In genomic region chr7:114299247-114299646, GRCm38 (mm10) we compare ENCODE assay signal across 23 mouse cellular contexts. TPM values are rescaled to one million over a fixed set of nuclear protein-coding genes. Genes with fewer than 3 reads are reported as not detected.
DNase-seq lines count a peak whose midpoint lies in the region; ATAC-seq and TF ChIP-seq lines count a peak whose summit lies in the region.
"Had no signal": no experiment of that assay in that cellular context is flagged by ENCODE, and none has a peak within 500 bp of the region (broad histone marks: within the 10 kb centered on the region; RNA-seq: fewer than 3 reads in every experiment).

No protein-coding gene starts in this region.

- no peak for TF ChIP-seq CTCF in CH12.LX (conservative IDR thresholded peaks at IDR 0.05 in 1 of 2, IDR thresholded peaks at IDR 0.05 in 1 of 2; ENCODE audit: low read depth in 2 of 2, low read length in 2 of 2)

- TF ChIP-seq POLR2A in CH12.LX (IDR thresholded peaks at IDR 0.05; ENCODE audit: low read depth, low read length), result no peak

- H3K27me3 ChIP-seq in lung, embryonic 15.5 days, result no peaks in the 10 kb centered on the region
- no peaks in the 10 kb centered on the region for H3K27me3 ChIP-seq in neural tube, embryonic 15.5 days (replicated peaks)
- H3K27me3 ChIP-seq in CH12.LX (replicated peaks), result no peaks in the 10 kb centered on the region
- H3K27me3 ChIP-seq: embryonic facial prominence, embryonic 12.5 days; forebrain, embryonic 12.5 days had no signal

- no peaks in the 10 kb centered on the region for H3K79me2 ChIP-seq in CH12.LX (replicated peaks; ENCODE audit: control insufficient read depth, extremely low read depth, insufficient read depth, poor library complexity, severe bottlenecking)

- H3K4me2 ChIP-seq in lung, embryonic 15.5 days, result no peak overlapping the region
- H3K4me2 ChIP-seq in neural tube, embryonic 15.5 days, result no peak overlapping the region
- H3K4me2 ChIP-seq in CH12.LX (ENCODE audit: insufficient read depth, low read depth, poor library complexity, severe bottlenecking), result no peak overlapping the region
- H3K4me2 ChIP-seq: embryonic facial prominence, embryonic 12.5 days; forebrain, embryonic 12.5 days had no signal

- WGBS in lung, embryonic 15.5 days, result 45% methylated on average over 4 of the region's 4 CpGs
- WGBS in neural tube, embryonic 15.5 days, result 75% methylated on average over 4 of the region's 4 CpGs

- no peaks in the 10 kb centered on the region for H3K36me3 ChIP-seq in lung, embryonic 15.5 days
- H3K36me3 ChIP-seq in neural tube, embryonic 15.5 days, result no peaks in the 10 kb centered on the region
- H3K36me3 ChIP-seq in CH12.LX (replicated peaks in 1 of 2; ENCODE audit: control insufficient read depth in 1 of 2, insufficient read depth in 1 of 2, low read length in 1 of 2), result no peaks in the 10 kb centered on the region
- H3K36me3 ChIP-seq: embryonic facial prominence, embryonic 10.5 days; embryonic facial prominence, embryonic 12.5 days; forebrain, embryonic 12.5 days had no signal

- H3K4me3 ChIP-seq in lung, embryonic 15.5 days, result no peak overlapping the region
- no peak overlapping the region for H3K4me3 ChIP-seq in neural tube, embryonic 15.5 days (replicated peaks)
- H3K4me3 ChIP-seq in CH12.LX (replicated peaks in 1 of 3; ENCODE audit: low read depth in 2 of 3, low read length in 2 of 3, poor library complexity in 1 of 3), result no peak overlapping the region
- H3K4me3 ChIP-seq: embryonic facial prominence, embryonic 10.5 days; embryonic facial prominence, embryonic 12.5 days; forebrain, embryonic 12.5 days had no signal

- in situ Hi-C loops in CH12.LX (cut with MboI; ENCODE audit: low pct_ligation_motif_present, low pct_unique_long_range_greater_than_20kb, low sequenced_read_pairs), result no loop called here

- peak overlapping the region; percentile 15; the same call in 1 of the 2 replicates for H3K27ac ChIP-seq in lung, embryonic 15.5 days
- no peak overlapping the region for H3K27ac ChIP-seq in neural tube, embryonic 15.5 days (replicated peaks)
- H3K27ac ChIP-seq in CH12.LX (ENCODE audit: insufficient read depth, low read depth), result no peak overlapping the region
- H3K27ac ChIP-seq: embryonic facial prominence, embryonic 10.5 days; embryonic facial prominence, embryonic 12.5 days; forebrain, embryonic 12.5 days had no signal

- no peak for DNase-seq in lung, postnatal 10 days
- DNase-seq in neural tube, embryonic 10.5 days (ENCODE audit: extremely low spot score, low spot score), result peak; percentile 2
- DNase-seq in A20 (ENCODE audit: low read depth, low spot score) (peak; percentile 29), CH12.LX (ENCODE audit: extremely low read depth) (no peak)
- DNase-seq in right cerebral cortex, postnatal 25 days, result no peak
- DNase-seq: adrenal gland, adult 2 months; adrenal gland, postnatal 10 days; adrenal gland, postnatal 25 days; B cell, adult 2 months; cerebellum, adult 11 months; cerebellum, adult 18-20 months; cerebellum, adult 8-10 months; cerebellum, postnatal 14 days; cerebellum, postnatal 36 days had no signal

- H3K9me3 ChIP-seq in lung, embryonic 15.5 days, result no peaks in the 10 kb centered on the region
- H3K9me3 ChIP-seq in neural tube, embryonic 15.5 days (replicated peaks), result no peaks in the 10 kb centered on the region
- no peaks in the 10 kb centered on the region for H3K9me3 ChIP-seq in CH12.LX (replicated peaks; ENCODE audit: low read length)
- H3K9me3 ChIP-seq: embryonic facial prominence, embryonic 10.5 days; embryonic facial prominence, embryonic 12.5 days; forebrain, embryonic 12.5 days had no signal

- no peak for TF ChIP-seq RAD21 in CH12.LX (IDR thresholded peaks at IDR 0.05; ENCODE audit: low read depth, low read length)

- TF ChIP-seq EP300 in CH12.LX (IDR thresholded peaks at IDR 0.05; ENCODE audit: low read length), result 0 out of 2 replicates have a peak, but pooled peaks have one; percentile 38

- no peak overlapping the region for H3K9ac ChIP-seq in lung, embryonic 15.5 days
- H3K9ac ChIP-seq in neural tube, embryonic 15.5 days (replicated peaks), result no peak overlapping the region
- H3K9ac ChIP-seq in CH12.LX (ENCODE audit: insufficient read depth, low read depth), result 0 out of 2 replicates have a peak overlapping the region, but pooled peaks have one; percentile 30
- H3K9ac ChIP-seq: embryonic facial prominence, embryonic 12.5 days; forebrain, embryonic 12.5 days had no signal

- ATAC-seq in lung, embryonic 15.5 days (ENCODE audit: borderline replicate concordance, extremely low read depth, low FRiP score, low TSS enrichment), result no peak
- ATAC-seq in neural tube, embryonic 15.5 days (ENCODE audit: low FRiP score), result no peak
- ATAC-seq in inflammation-experienced regulatory T-cells, adult 6 months, result no peak
- ATAC-seq: CD4-positive, CD25-positive, alpha-beta regulatory T cell, adult 4 months; forebrain, embryonic 14.5 days; forebrain, embryonic 16.5 days had no signal

- dilution Hi-C loops in CH12.LX (cut with MboI; ENCODE audit: extremely low pct_ligation_motif_present, extremely low pct_unique_long_range_greater_than_20kb, low sequenced_read_pairs), result no loop called here

- H3K4me1 ChIP-seq in lung, embryonic 15.5 days, result no peaks in the 10 kb centered on the region
- H3K4me1 ChIP-seq in neural tube, embryonic 15.5 days, result no peaks in the 10 kb centered on the region
- peaks cover 40 to 54% of the 10 kb centered on the region in 2 experiments for H3K4me1 ChIP-seq in CH12.LX (ENCODE audit: control insufficient read depth in 1 of 2, insufficient read depth in 2 of 2)
- H3K4me1 ChIP-seq: embryonic facial prominence, embryonic 10.5 days; embryonic facial prominence, embryonic 12.5 days; forebrain, embryonic 12.5 days had no signal

TF ChIP-seq in CH12.LX, 34 proteins besides CTCF, POLR2A, EP300 and RAD21:
- TF ChIP-seq TCF12 (IDR thresholded peaks at IDR 0.05; ENCODE audit: low read depth, low read length), result no peak
- no peak for TF ChIP-seq MEF2A (IDR thresholded peaks at IDR 0.05; ENCODE audit: borderline replicate concordance, low read depth, low read length)
- TF ChIP-seq ETS1 (conservative IDR thresholded peaks at IDR 0.05; ENCODE audit: low read depth, low read length), result no peak
- no peak for TF ChIP-seq TBP (conservative IDR thresholded peaks at IDR 0.05; ENCODE audit: low read depth, low read length)
- no peak for TF ChIP-seq MAZ (IDR thresholded peaks at IDR 0.05; ENCODE audit: low read depth, low read length)
- no peak for TF ChIP-seq PAX5 (IDR thresholded peaks at IDR 0.05; ENCODE audit: low read length)
- TF ChIP-seq POLR2AphosphoS2 (IDR thresholded peaks at IDR 0.05; ENCODE audit: low read depth, low read length), result no peak
- TF ChIP-seq SMC3 (IDR thresholded peaks at IDR 0.05; ENCODE audit: low read depth, low read length), result no peak
- TF ChIP-seq ELF1 (IDR thresholded peaks at IDR 0.05; ENCODE audit: low read depth, low read length), result no peak
- no peak for TF ChIP-seq ZC3H11A (IDR thresholded peaks at IDR 0.05; ENCODE audit: low read depth, low read length)
- no peak for TF ChIP-seq NRF1 (IDR thresholded peaks at IDR 0.05; ENCODE audit: low read depth, low read length)
- TF ChIP-seq JUND (conservative IDR thresholded peaks at IDR 0.05; ENCODE audit: low read depth, low read length), result no peak
- TF ChIP-seq CHD2 (IDR thresholded peaks at IDR 0.05; ENCODE audit: low read length), result no peak
- TF ChIP-seq IRF4 (IDR thresholded peaks at IDR 0.05; ENCODE audit: low read depth, low read length), result no peak

RNA-seq across cellular contexts. Expression of gene Psma1, which starts 23.3 kb away (rescaled TPM):
- polyA plus RNA-seq in lung, embryonic 15.5 days (2015; fragmentation: Nextera tagmentation; extraction: Ambion mirVana), result 430 and 442 TPM in 2 replicates
- polyA plus RNA-seq in neural tube, embryonic 15.5 days (2015; fragmentation: Nextera tagmentation; extraction: Ambion mirVana), result 345 and 353 TPM in 2 replicates
- 297 and 340 TPM in 2 replicates for total RNA-seq in CH12.LX (2012; rRNA removed)
- 706 and 745 TPM in 2 replicates for total RNA-seq in CH12.LX (2014; rRNA removed)
- polyA plus RNA-seq in CH12.LX (2012; ENCODE audit: insufficient read length, low read depth), result 372 and 393 TPM in 2 replicates
- polyA plus RNA-seq in inflammation-experienced regulatory T-cells, adult 6 months (2017; shearing (Covaris generic)), result 100 to 1,000 TPM; 227 to 338 (median 255) TPM

RNA-seq across cellular contexts. Expression of gene Copb1, which starts 44.7 kb away (rescaled TPM):
- 123 and 126 TPM in 2 replicates for polyA plus RNA-seq in lung, embryonic 15.5 days (2015; fragmentation: Nextera tagmentation; extraction: Ambion mirVana)
- polyA plus RNA-seq in neural tube, embryonic 15.5 days (2015; fragmentation: Nextera tagmentation; extraction: Ambion mirVana), result 83.1 and 88.6 TPM in 2 replicates
- total RNA-seq in CH12.LX (2012; rRNA removed) (71.0 and 74.2 TPM in 2 replicates), CH12.LX (2014; rRNA removed) (154 and 158 TPM in 2 replicates)
- 101 and 114 TPM in 2 replicates for polyA plus RNA-seq in CH12.LX (2012; ENCODE audit: insufficient read length, low read depth)
- 100 to 1,000 TPM; 114 to 150 (median 118) TPM for polyA plus RNA-seq in inflammation-experienced regulatory T-cells, adult 6 months (2017; shearing (Covaris generic))

Comparison
In these comparisons a context has a peak if more than half of its experiments do, and no peak if none do; other contexts are left out.
1. DNase-seq: peak in neural tube, embryonic 10.5 days (single experiment) and A20 (single experiment); none in lung, postnatal 10 days (single experiment), CH12.LX (single experiment) and right cerebral cortex, postnatal 25 days (single experiment).